Mouse (Mus musculus) frontal cortex, postnatal 14 days (tissue): ENCODE data around the gene Cplx3.
A peak's percentile ranks its signal among the peaks of the same experiment; 100 is the strongest.

Experiments used
- DNase-seq, 2 experiments: peaks; one replicate each; pipeline ENCODE4 v3.0.0; 2022; ENCODE audit warnings: low spot score in 2 of 2

The Cplx3 gene

GRCm38 (mm10) chr9:57560263-57560662 is 45.8 kb downstream of the Cplx3 start:
- no peak for DNase-seq

- DNase-seq, result no peak
Measured at GRCm38 (mm10) chr9:57559568-57559967, 46.5 kb downstream of the Cplx3 start.

GRCm38 (mm10) chr9:57558625-57559024 is 47.5 kb downstream of the Cplx3 start:
- DNase-seq, result no peak

- DNase-seq, result no peak
Measured at GRCm38 (mm10) chr9:57557215-57557614, 48.9 kb downstream of the Cplx3 start.

- no peak for DNase-seq
Measured at GRCm38 (mm10) chr9:57554753-57555152, 51.3 kb downstream of the Cplx3 start.

- no peak for DNase-seq
Measured at GRCm38 (mm10) chr9:57553119-57553518, 53.0 kb downstream of the Cplx3 start.

- DNase-seq, result peak; percentile 55 to 67
Measured at GRCm38 (mm10) chr9:57552139-57552887, 53.8 kb downstream of the Cplx3 start, which contains the start of gene Mpi. Mpi (minus strand) TSS chr9:57552763.

- no peak for DNase-seq
Measured at GRCm38 (mm10) chr9:57550126-57550862, 55.8 kb downstream of the Cplx3 start.
